Mouse (Mus musculus): ENCODE data around the gene Plekha4.

DNA sequence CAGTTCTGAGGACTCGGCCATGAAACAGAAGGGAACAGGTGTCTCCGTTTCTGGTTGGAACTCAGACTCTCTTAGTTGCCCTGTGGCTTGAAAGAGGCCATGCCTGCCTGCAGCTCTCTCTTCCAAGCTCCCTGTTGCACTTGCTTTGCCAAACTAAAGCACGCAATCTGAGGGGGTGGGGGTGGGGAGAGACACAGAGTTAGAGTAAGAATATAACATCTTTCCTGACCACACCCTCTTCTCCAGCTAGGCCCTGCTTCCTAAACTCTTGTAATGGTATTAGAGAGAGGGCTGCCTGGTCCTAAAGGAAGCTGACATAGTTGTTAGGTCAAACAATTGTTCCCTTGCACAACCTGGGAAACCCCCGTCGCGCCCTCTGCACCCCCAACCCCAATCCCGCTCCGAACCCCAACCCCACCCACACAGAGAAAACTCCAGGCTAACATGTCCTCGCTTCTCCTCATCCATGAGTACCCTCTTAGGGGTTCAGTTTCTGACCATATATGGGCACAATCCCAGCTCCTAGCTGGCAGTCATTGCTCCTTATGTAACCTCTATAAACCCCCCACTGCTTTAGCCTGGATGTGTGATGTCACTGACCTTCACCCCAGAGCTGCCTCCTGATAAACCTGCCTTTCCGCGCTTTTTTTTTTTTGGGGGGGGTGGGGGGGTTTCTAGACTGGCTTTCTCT, 24.8 kb downstream of the Plekha4 start:
- TF ChIP-seq CTCF (IDR thresholded peaks at IDR 0.05; ENCODE audit: borderline replicate concordance, control insufficient read depth, extremely low read depth, insufficient read depth, low read length, poor library complexity) (no peak), POLR2A (IDR thresholded peaks at IDR 0.05; ENCODE audit: control insufficient read depth, extremely low read depth, insufficient read depth, low read length, poor library complexity) (no peak)
